Comparison of ENCODE assay signal across 15 mouse cellular contexts in the genomic region with DNA sequence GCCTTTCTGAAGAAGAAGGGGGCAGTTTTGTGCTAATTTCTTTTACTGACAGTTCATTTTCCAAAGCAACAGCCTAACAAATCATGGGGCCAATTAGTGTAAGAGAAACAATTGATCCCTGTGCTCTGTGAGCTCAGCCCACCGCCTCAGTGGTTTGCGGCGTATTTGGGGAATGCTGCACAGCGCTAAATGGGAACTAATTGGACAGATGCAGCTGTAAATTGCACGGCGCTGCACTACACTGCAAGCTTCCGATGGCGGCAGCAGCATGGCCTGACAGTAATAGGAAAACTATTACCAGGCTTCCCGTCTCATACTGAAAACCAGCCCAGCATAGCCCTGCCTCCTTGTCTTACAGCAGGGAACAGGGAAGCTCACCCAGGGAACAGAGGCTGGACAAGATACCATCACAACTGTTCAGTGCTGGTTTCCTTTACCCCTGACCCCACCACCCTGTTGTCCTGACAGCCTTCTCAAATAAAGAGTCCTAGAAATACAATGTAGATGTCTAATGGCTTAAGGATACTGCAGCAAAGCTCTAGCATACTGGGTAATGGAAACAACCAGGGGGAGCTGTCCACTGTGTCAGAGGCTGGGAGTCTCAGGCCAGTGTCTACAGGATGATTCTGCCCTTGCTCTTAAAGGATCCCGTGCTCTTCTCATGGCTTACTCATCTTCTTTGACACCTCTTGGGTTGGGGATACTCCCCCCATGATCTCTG.
DNase-seq lines count a peak whose midpoint lies in the region; ATAC-seq and TF ChIP-seq lines count a peak whose summit lies in the region.
"Had no signal": no experiment of that assay in that cellular context is flagged by ENCODE, and none has a peak within 500 bp of the region (broad histone marks: within the 10 kb centered on the region; RNA-seq: fewer than 3 reads in every experiment).

No protein-coding gene starts in this region.

- H3K4me2 ChIP-seq in forebrain, embryonic 14.5 days (ENCODE audit: low read length) = peak overlapping the region; percentile 2; the same call in 1 of the 2 replicates
- no peak overlapping the region for H3K4me2 ChIP-seq in midbrain, embryonic 14.5 days (ENCODE audit: low read length)
- no peak overlapping the region for H3K4me2 ChIP-seq in kidney, embryonic 16.5 days (replicated peaks; ENCODE audit: low read depth, low read length)

- no peaks in the 10 kb centered on the region for H3K9me3 ChIP-seq in forebrain, embryonic 14.5 days (replicated peaks; ENCODE audit: control insufficient read depth, low read length)
- no peaks in the 10 kb centered on the region for H3K9me3 ChIP-seq in midbrain, embryonic 14.5 days (ENCODE audit: control insufficient read depth, low read length)
- no peaks in the 10 kb centered on the region for H3K9me3 ChIP-seq in kidney, embryonic 16.5 days (ENCODE audit: low read length)

- H3K27me3 ChIP-seq in forebrain, embryonic 14.5 days (replicated peaks; ENCODE audit: control insufficient read depth, insufficient read depth, low read length) = no peaks in the 10 kb centered on the region
- H3K27me3 ChIP-seq in midbrain, embryonic 14.5 days (ENCODE audit: control insufficient read depth, insufficient read depth, low read length) = no peaks in the 10 kb centered on the region
- H3K27me3 ChIP-seq in thymus, adult 2 months (ENCODE audit: control insufficient read depth, insufficient read depth, low read length) = no peaks in the 10 kb centered on the region
- H3K27me3 ChIP-seq in kidney, embryonic 16.5 days (ENCODE audit: insufficient read depth, low read length) = no peaks in the 10 kb centered on the region

- 18% methylated on average over 10 of the region's 10 CpGs for WGBS in forebrain, embryonic 14.5 days
- WGBS in midbrain, embryonic 14.5 days = 80% methylated on average over 10 of the region's 10 CpGs
- WGBS in thymus, adult 2 months = 93% methylated on average over 10 of the region's 10 CpGs
- WGBS in kidney, embryonic 16.5 days = 80% methylated on average over 10 of the region's 10 CpGs

- peak; percentile 35 for DNase-seq in embryo, embryonic 11 days
- DNase-seq in embryo, embryonic 9.5 days (ENCODE audit: extremely low spot score) = no peak
- peak; percentile 72 for DNase-seq in Muller cell, postnatal 12 days (ENCODE audit: inconsistent ontology term)
- peak; percentile 87 for DNase-seq in forebrain, embryonic 14.5 days (ENCODE audit: low spot score)
- DNase-seq in midbrain, embryonic 14.5 days = peak; percentile 36
- DNase-seq in thymus, adult 2 months = no peak
- no peak for DNase-seq in B cell, adult 2 months
- DNase-seq: cerebellum, adult 8-10 months; kidney, postnatal 10 days; lung, adult 18-20 months; spleen, adult 18-20 months had no signal

- peak; percentile 86 for ATAC-seq in forebrain, embryonic 14.5 days
- no peak for ATAC-seq in midbrain, embryonic 14.5 days (ENCODE audit: low FRiP score, low TSS enrichment)
- ATAC-seq in kidney, embryonic 16.5 days (ENCODE audit: low FRiP score, low TSS enrichment) = no peak
- ATAC-seq: inflammation-experienced regulatory T-cells, adult 6 months had no signal

- peaks cover 17% of the 10 kb centered on the region for H3K4me1 ChIP-seq in forebrain, embryonic 14.5 days (ENCODE audit: control insufficient read depth, insufficient read depth, low read length)
- 0 out of 2 replicates have a peak, but pooled peaks cover 3% of the 10 kb centered on the region for H3K4me1 ChIP-seq in midbrain, embryonic 14.5 days (ENCODE audit: control insufficient read depth, insufficient read depth, low read length)
- H3K4me1 ChIP-seq in thymus, adult 2 months (replicated peaks; ENCODE audit: control insufficient read depth, insufficient read depth, low read length) = no peaks in the 10 kb centered on the region
- H3K4me1 ChIP-seq in kidney, embryonic 16.5 days (ENCODE audit: insufficient read depth, low read length) = no peaks in the 10 kb centered on the region

- H3K36me3 ChIP-seq in forebrain, embryonic 14.5 days (ENCODE audit: control insufficient read depth, insufficient read depth, low read length) = no peaks in the 10 kb centered on the region
- H3K36me3 ChIP-seq in midbrain, embryonic 14.5 days (ENCODE audit: control insufficient read depth, insufficient read depth, low read length) = no peaks in the 10 kb centered on the region
- H3K36me3 ChIP-seq in thymus, adult 2 months (ENCODE audit: control insufficient read depth, insufficient read depth, low read length) = no peaks in the 10 kb centered on the region
- H3K36me3 ChIP-seq in kidney, embryonic 16.5 days (ENCODE audit: insufficient read depth, low read length) = no peaks in the 10 kb centered on the region

- H3K9ac ChIP-seq in forebrain, embryonic 14.5 days (ENCODE audit: low read length) = no peak overlapping the region
- H3K9ac ChIP-seq in midbrain, embryonic 14.5 days (replicated peaks; ENCODE audit: low read length) = no peak overlapping the region
- H3K9ac ChIP-seq in kidney, embryonic 16.5 days (replicated peaks; ENCODE audit: low read length) = no peak overlapping the region

- H3K4me3 ChIP-seq in forebrain, embryonic 14.5 days (ENCODE audit: low read depth, low read length) = no peak overlapping the region
- no peak overlapping the region for H3K4me3 ChIP-seq in midbrain, embryonic 14.5 days (replicated peaks; ENCODE audit: low read depth, low read length)
- no peak overlapping the region for H3K4me3 ChIP-seq in thymus, adult 2 months (ENCODE audit: control insufficient read depth, insufficient read depth, low read length)
- no peak overlapping the region for H3K4me3 ChIP-seq in kidney, embryonic 16.5 days (ENCODE audit: low read length)

- no peak for TF ChIP-seq POLR2A in thymus, adult 2 months (IDR thresholded peaks at IDR 0.05; ENCODE audit: control insufficient read depth, extremely low read depth, insufficient read depth, low read length, poor library complexity)

- no peak overlapping the region for H3K27ac ChIP-seq in forebrain, embryonic 14.5 days (ENCODE audit: low read depth, low read length)
- no peak overlapping the region for H3K27ac ChIP-seq in midbrain, embryonic 14.5 days (replicated peaks; ENCODE audit: low read depth, low read length)
- no peak overlapping the region for H3K27ac ChIP-seq in thymus, adult 2 months (ENCODE audit: control insufficient read depth, insufficient read depth, low read length)
- H3K27ac ChIP-seq in kidney, embryonic 16.5 days (ENCODE audit: low read length) = no peak overlapping the region
- H3K27ac ChIP-seq: macrophage; stomach, postnatal 0 days had no signal

- no peak for TF ChIP-seq CTCF in thymus, adult 2 months (IDR thresholded peaks at IDR 0.05; ENCODE audit: borderline replicate concordance, control insufficient read depth, extremely low read depth, insufficient read depth, low read length, poor library complexity)

Comparison
In these comparisons a context has a peak if more than half of its experiments do, and no peak if none do; other contexts are left out.
1. DNase-seq: peak in embryo, embryonic 11 days (single experiment), Muller cell, postnatal 12 days (single experiment), forebrain, embryonic 14.5 days (single experiment) and midbrain, embryonic 14.5 days (single experiment); none in embryo, embryonic 9.5 days (single experiment), thymus, adult 2 months (single experiment) and B cell, adult 2 months (0 of 2).